Mouse (Mus musculus) intestine, embryonic 16.5 days (tissue): ENCODE data around the gene Rdh5. TPM values are rescaled to one million over a fixed set of nuclear protein-coding genes. Genes with fewer than 3 reads are reported as not detected.

Experiments
- ATAC-seq: fragments of 200-750 bp; cut with Nextera tagmentation; 2 replicates; pipeline ENCODE4 v1.8.0; 2017; ENCODE audit warnings: moderate TSS enrichment, moderate library complexity
- H3K27ac ChIP-seq: fragments of 300-500 bp; sonication (generic); 2 replicates; pipeline ENCODE4 v1.5.1; 2014; ENCODE audit warnings: mild to moderate bottlenecking, low read length
- H3K27me3 ChIP-seq: fragments of 300-500 bp; sonication (generic); replicated peaks from 2 replicates; pipeline ENCODE4 v1.6.1; 2014; ENCODE audit warnings: low read length, control low read depth, mixed read lengths; ENCODE audit not compliant: control insufficient read depth, insufficient read depth
- H3K36me3 ChIP-seq: fragments of 300-500 bp; sonication (generic); 2 replicates; pipeline ENCODE4 v1.6.1; 2014; ENCODE audit warnings: low read length, control low read depth; ENCODE audit not compliant: control insufficient read depth, insufficient read depth
- H3K4me1 ChIP-seq: fragments of 300-500 bp; sonication (generic); 2 replicates; pipeline ENCODE4 v1.6.1; 2014; ENCODE audit warnings: low read length, control low read depth, mixed read lengths; ENCODE audit not compliant: control insufficient read depth, insufficient read depth
- H3K4me2 ChIP-seq: fragments of 300-500 bp; sonication (generic); 2 replicates; pipeline ENCODE4 v1.6.1; 2014; ENCODE audit warnings: low read depth, low read length, control low read depth
- H3K4me3 ChIP-seq: fragments of 300-500 bp; sonication (generic); 2 replicates; pipeline ENCODE4 v1.5.1; 2014; ENCODE audit warnings: mild to moderate bottlenecking, low read length
- H3K9ac ChIP-seq: fragments of 300-500 bp; sonication (generic); 2 replicates; pipeline ENCODE4 v1.6.1; 2014; ENCODE audit warnings: low read depth, low read length
- H3K9me3 ChIP-seq: fragments of 300-500 bp; sonication (generic); 2 replicates; pipeline ENCODE4 v1.6.1; 2016; ENCODE audit warnings: low read length, control low read depth; ENCODE audit not compliant: control insufficient read depth
- WGBS: fragments of 180-500 bp; shearing (Covaris S2); extraction: QIAGEN DNeasy Blood & Tissue Kit; methylation state at CpG from one replicate; pipeline ENCODE4 v1.1.7; 2014; 5-methylcytosine and 5-hydroxymethylcytosine counted together
- polyA plus RNA-seq: library from polyadenylated mRNA; unstranded; fragments of >200 nt; fragmentation: Nextera tagmentation; extraction: Ambion mirVana; gene quantifications from 2 replicates; pipeline ENCODE4 v1.2.1, GENCODE M21; 2015

Rdh5 gene
- polyA plus RNA-seq = 18.6 and 18.8 TPM in 2 replicates

DNA sequence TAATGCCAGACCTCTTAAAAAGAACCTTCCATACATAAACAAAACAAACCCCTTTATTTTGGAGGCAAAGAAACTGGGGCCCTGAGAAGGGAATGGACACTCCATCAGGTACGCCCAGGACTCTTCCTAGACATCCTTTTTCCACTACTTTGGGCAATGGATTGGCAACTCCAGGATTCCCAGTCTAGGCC is at the start of gene Rdh5:
Gene Rdh5 (minus strand): TSS at position 67 of the 191 bp plus-strand sequence.
- Histone ChIP-seq H3K9me3 (no peaks in the 10 kb centered on the region), H3K4me1 (peaks cover 43% of the 10 kb centered on the region), H3K4me2 (peak within 1 kb of the TSS; percentile 93), H3K36me3 (0 out of 2 replicates have a peak, but pooled peaks cover 3% of the 10 kb centered on the region), H3K9ac (peak within 1 kb of the TSS; percentile 92), H3K27ac (peak within 1 kb of the TSS; percentile 98), H3K4me3 (peak within 1 kb of the TSS; percentile 92), H3K27me3 (no peaks in the 10 kb centered on the region)
- 17% methylated on average over 1 of the region's 1 CpGs for WGBS
- ATAC-seq = no peak

DNA sequence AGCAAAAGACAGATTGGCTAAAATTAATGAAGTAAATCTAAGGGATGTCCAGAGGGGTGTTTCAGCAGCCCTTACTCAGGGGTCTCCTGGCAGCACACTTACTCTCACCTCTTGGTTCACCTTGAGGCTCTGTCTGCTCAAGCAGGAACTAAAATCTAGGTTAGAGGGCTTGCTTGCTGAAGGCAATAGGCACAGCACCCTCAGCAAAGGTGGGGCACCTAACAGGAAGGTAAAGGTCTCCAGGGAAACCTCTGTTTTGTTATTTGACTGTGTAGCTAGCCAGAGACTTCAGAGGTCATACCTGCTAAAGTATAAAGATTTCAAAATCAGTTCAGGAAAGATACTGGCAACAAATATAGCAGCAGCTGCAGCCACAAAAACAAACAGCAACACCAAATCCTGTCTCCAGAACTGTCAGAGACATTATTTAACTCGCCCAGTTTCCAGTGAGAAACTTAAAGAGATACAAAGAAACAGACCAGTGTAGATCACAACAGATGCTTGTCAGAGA is 48.1 kb upstream of the Rdh5 start:
- H3K36me3 ChIP-seq = no peaks in the 10 kb centered on the region
- peaks cover 3% of the 10 kb centered on the region; the same call in 1 of the 2 replicates for H3K4me1 ChIP-seq
- H3K9ac ChIP-seq = no peak overlapping the region
- no peak overlapping the region for H3K27ac ChIP-seq
- H3K4me2 ChIP-seq = no peak overlapping the region
- no peaks in the 10 kb centered on the region for H3K27me3 ChIP-seq
- H3K4me3 ChIP-seq = no peak overlapping the region
- WGBS = 39% methylated on average over 1 of the region's 1 CpGs
- no peaks in the 10 kb centered on the region for H3K9me3 ChIP-seq
- ATAC-seq = no peak; the same call in 1 of the 2 replicates

DNA sequence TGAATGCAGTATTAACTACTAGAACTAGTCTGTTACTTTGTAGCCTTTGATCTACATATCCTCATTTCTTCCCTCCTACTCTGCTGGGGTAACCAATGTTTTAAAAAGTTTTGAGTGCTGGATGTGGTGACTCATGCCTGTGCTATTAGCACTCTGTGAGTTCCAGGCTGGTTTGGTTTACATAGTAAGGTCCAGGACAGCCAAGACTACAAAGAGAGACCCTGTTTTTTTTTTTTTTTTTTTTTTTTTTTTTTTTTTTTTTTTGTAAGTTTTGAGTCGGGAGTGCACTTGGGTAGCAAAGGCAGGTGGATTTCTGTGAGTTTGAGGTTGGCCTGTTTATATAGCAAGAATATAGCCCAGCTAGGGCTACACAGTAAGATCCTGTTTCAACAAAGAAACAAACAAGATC is 45.7 kb upstream of the Rdh5 start:
- no peaks in the 10 kb centered on the region for H3K36me3 ChIP-seq
- peaks cover 12% of the 10 kb centered on the region; the same call in 1 of the 2 replicates for H3K4me1 ChIP-seq
- H3K4me2 ChIP-seq = no peak overlapping the region
- H3K27ac ChIP-seq = no peak overlapping the region
- H3K27me3 ChIP-seq = no peaks in the 10 kb centered on the region
- whole genome bisulfite sequencing = 25% methylated on average over 1 of the region's 1 CpGs
- H3K9me3 ChIP-seq = no peaks in the 10 kb centered on the region
- peak; percentile 68 for ATAC-seq
- H3K4me3 ChIP-seq = no peak overlapping the region
- no peak overlapping the region for H3K9ac ChIP-seq

- H3K4me1 ChIP-seq = peaks cover 20% of the 10 kb centered on the region; the same call in 1 of the 2 replicates
- H3K9me3 ChIP-seq = no peaks in the 10 kb centered on the region
- H3K4me2 ChIP-seq = no peak overlapping the region
- H3K36me3 ChIP-seq = no peaks in the 10 kb centered on the region
- H3K27ac ChIP-seq = peak overlapping the region; percentile 69; the same call in 1 of the 2 replicates
- no peak for ATAC-seq
- H3K27me3 ChIP-seq = no peaks in the 10 kb centered on the region
- no peak overlapping the region for H3K4me3 ChIP-seq
- no peak overlapping the region for H3K9ac ChIP-seq
- 63% methylated on average over 6 of the region's 6 CpGs for WGBS
These were observed 43.2 kb upstream of the Rdh5 start for GRCm38 (mm10) chr10:128965871-128966270.

GRCm38 (mm10) chr10:128964961-128965360 is 42.3 kb upstream of the Rdh5 start:
- no peaks in the 10 kb centered on the region for H3K9me3 ChIP-seq
- H3K9ac ChIP-seq = no peak overlapping the region
- H3K4me1 ChIP-seq = peaks cover 27% of the 10 kb centered on the region; the same call in 1 of the 2 replicates
- no peak overlapping the region for H3K4me2 ChIP-seq
- no peak overlapping the region for H3K4me3 ChIP-seq
- H3K36me3 ChIP-seq = no peaks in the 10 kb centered on the region
- no peak overlapping the region for H3K27ac ChIP-seq
- 0 out of 2 replicates have a peak, but pooled peaks have one; percentile 12 for ATAC-seq
- H3K27me3 ChIP-seq = no peaks in the 10 kb centered on the region
- WGBS = 58% methylated on average over 2 of the region's 2 CpGs

GRCm38 (mm10) chr10:128960590-128961584 is 38.2 kb upstream of the Rdh5 start, which contains the start of gene Mettl7b:
Gene Mettl7b, minus strand, starts transcription at chr10:128960988.
- peak within 1 kb of the TSS; percentile 71 for H3K27ac ChIP-seq
- H3K9ac ChIP-seq = peak within 1 kb of the TSS; percentile 1; the same call in 1 of the 2 replicates
- WGBS = 64% methylated on average over 12 of the region's 12 CpGs
- H3K4me2 ChIP-seq = peak within 1 kb of the TSS; percentile 44
- no peaks in the 10 kb centered on the region for H3K9me3 ChIP-seq
- ATAC-seq = peak; percentile 94
- peak within 1 kb of the TSS; percentile 17 for H3K4me3 ChIP-seq
- H3K27me3 ChIP-seq = no peaks in the 10 kb centered on the region
- peaks cover 27% of the 10 kb centered on the region; the same call in 1 of the 2 replicates for H3K4me1 ChIP-seq
- no peaks in the 10 kb centered on the region for H3K36me3 ChIP-seq

DNA sequence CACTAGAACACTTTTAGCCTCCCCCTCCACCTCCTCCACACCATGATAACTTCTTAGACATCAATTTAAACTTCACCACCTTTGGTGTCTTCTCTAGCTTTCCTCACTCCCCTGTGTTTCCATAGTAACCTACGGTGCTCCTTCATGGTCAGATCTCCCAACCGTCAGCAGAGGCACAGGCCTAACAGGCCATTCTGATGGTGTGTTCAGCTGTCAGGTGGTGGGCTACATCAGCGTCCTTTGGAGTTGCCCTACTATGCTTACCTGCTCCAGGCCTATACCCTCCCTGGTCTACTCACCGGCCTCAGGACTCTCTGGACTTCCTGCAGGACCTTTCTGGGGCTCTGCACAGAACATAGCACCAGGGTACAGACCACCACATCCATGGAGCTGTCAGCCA is 37.5 kb upstream of the Rdh5 start:
- Histone ChIP-seq H3K4me1 (peaks cover 27% of the 10 kb centered on the region; the same call in 1 of the 2 replicates), H3K27me3 (no peaks in the 10 kb centered on the region), H3K27ac (peak overlapping the region; percentile 59), H3K4me3 (peak overlapping the region; percentile 17), H3K9ac (peak overlapping the region; percentile 1; the same call in 1 of the 2 replicates), H3K36me3 (no peaks in the 10 kb centered on the region), H3K4me2 (peak overlapping the region; percentile 44), H3K9me3 (no peaks in the 10 kb centered on the region)
- peak; percentile 6 for ATAC-seq
- WGBS = 78% methylated on average over 4 of the region's 4 CpGs

DNA sequence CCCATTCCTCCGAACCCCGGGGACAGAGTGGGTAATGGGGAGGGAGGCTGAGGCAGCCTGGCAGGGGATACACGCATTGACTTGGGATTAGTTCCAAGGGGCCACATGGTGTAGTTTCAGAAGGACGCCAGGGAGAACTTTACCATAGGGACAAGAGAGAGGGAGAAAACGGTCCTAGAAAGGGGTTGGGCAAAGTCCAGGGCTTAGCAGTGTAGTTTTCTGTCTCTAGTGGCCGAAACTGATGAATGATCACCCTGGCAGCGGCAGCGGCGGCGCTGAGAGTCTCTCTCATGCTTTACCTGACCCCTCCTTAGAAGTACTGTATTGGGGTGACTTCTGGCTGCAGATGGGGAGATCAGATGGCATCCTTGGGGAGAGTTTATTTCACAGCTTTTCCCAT is 35.7 kb upstream of the Rdh5 start:
- no peak for ATAC-seq
- no peaks in the 10 kb centered on the region for H3K36me3 ChIP-seq
- H3K4me2 ChIP-seq = no peak overlapping the region
- no peaks in the 10 kb centered on the region for H3K9me3 ChIP-seq
- no peak overlapping the region for H3K9ac ChIP-seq
- no peak overlapping the region for H3K27ac ChIP-seq
- WGBS = 80% methylated on average over 10 of the region's 10 CpGs
- no peaks in the 10 kb centered on the region for H3K27me3 ChIP-seq
- no peak overlapping the region for H3K4me3 ChIP-seq
- H3K4me1 ChIP-seq = peaks cover 18% of the 10 kb centered on the region; the same call in 1 of the 2 replicates

GRCm38 (mm10) chr10:128950208-128950887 is 27.7 kb upstream of the Rdh5 start:
- Histone ChIP-seq H3K4me2 (no peak overlapping the region), H3K9ac (no peak overlapping the region), H3K4me3 (no peak overlapping the region), H3K4me1 (no peaks in the 10 kb centered on the region), H3K27ac (no peak overlapping the region), H3K36me3 (no peaks in the 10 kb centered on the region), H3K9me3 (no peaks in the 10 kb centered on the region), H3K27me3 (no peaks in the 10 kb centered on the region)
- no peak for ATAC-seq
- WGBS = 58% methylated on average over 16 of the region's 16 CpGs
